Mouse (Mus musculus) E14TG2a.4 (cell line): Measurements from ENCODE around the gene Fdxr.

ENCODE experiments used
- CTCF ChIP-seq: conservative IDR thresholded peaks from 2 replicates; pipeline ENCODE4 v1.5.1; 2014; ENCODE audit warnings: low read length
- POU5F1 ChIP-seq: IDR thresholded peaks from 2 replicates; pipeline ENCODE4 v1.6.1; 2014; ENCODE audit warnings: low read length, borderline replicate concordance

- TF ChIP-seq CTCF (no peak), POU5F1 (no peak)
These were observed 57.6 kb downstream of the Fdxr start for GRCm38 (mm10) chr11:115219263-115219662.
